Comparison of ENCODE assay signal across 9 mouse cellular contexts in genomic region chr4:125835250-125835649, GRCm38 (mm10).
DNase-seq lines count a peak whose midpoint lies in the region; ATAC-seq and TF ChIP-seq lines count a peak whose summit lies in the region.
"Had no signal": no experiment of that assay in that cellular context is flagged by ENCODE, and none has a peak within 500 bp of the region (broad histone marks: within the 10 kb centered on the region; RNA-seq: fewer than 3 reads in every experiment).

No protein-coding gene starts in this region.

- no peaks in the 10 kb centered on the region for H3K36me3 ChIP-seq in E14TG2a.4 (ENCODE audit: insufficient read depth, low read length)
- H3K36me3 ChIP-seq in limb, embryonic 14.5 days (ENCODE audit: control insufficient read depth, insufficient read depth, low read length): no peaks in the 10 kb centered on the region

- intact Hi-C loops in left cerebral cortex, postnatal 10 days (cut with DNase I): no loop called here
- intact Hi-C loops in left cerebral cortex, postnatal 36 days (cut with DNase I): no loop called here

- no peak for TF ChIP-seq CTCF in E14TG2a.4 (conservative IDR thresholded peaks at IDR 0.05; ENCODE audit: low read length)

- no peak overlapping the region for H3K27ac ChIP-seq in limb, embryonic 14.5 days (replicated peaks; ENCODE audit: low read depth, low read length)

- H3K27me3 ChIP-seq in E14TG2a.4 (ENCODE audit: insufficient read depth, low read length): no peaks in the 10 kb centered on the region
- no peaks in the 10 kb centered on the region for H3K27me3 ChIP-seq in limb, embryonic 14.5 days (ENCODE audit: control insufficient read depth, insufficient read depth, low read length)

- peak overlapping the region; percentile 43 for H3K4me3 ChIP-seq in E14TG2a.4 (replicated peaks; ENCODE audit: low read length)
- no peak overlapping the region for H3K4me3 ChIP-seq in limb, embryonic 14.5 days (replicated peaks; ENCODE audit: low read length)

- DNase-seq in heart, postnatal 4 days: peak; percentile 65
- DNase-seq in heart, adult 8-10 months (ENCODE audit: low spot score): no peak
- DNase-seq in embryo, embryonic 10 days (ENCODE audit: low spot score): peak; percentile 93
- DNase-seq in limb, embryonic 14.5 days (ENCODE audit: low spot score): peak; percentile 92
- DNase-seq in left cerebral cortex, postnatal 10 days (ENCODE audit: extremely low spot score in 1 of 2, low spot score in 2 of 2): no peak
- DNase-seq in left cerebral cortex, postnatal 36 days (ENCODE audit: low spot score in 2 of 2): no peak

- no peak overlapping the region for H3K4me2 ChIP-seq in limb, embryonic 14.5 days (replicated peaks; ENCODE audit: low read depth, low read length, severe bottlenecking)

- ATAC-seq in limb, embryonic 14.5 days (ENCODE audit: low FRiP score, low read depth): peak; percentile 82
- no peak for ATAC-seq in megakaryocyte-erythroid progenitor cell, adult 5-6 weeks (replicated peaks; ENCODE audit: low FRiP score, low TSS enrichment, poor library complexity, severe bottlenecking)
- ATAC-seq: Patski had no signal

- no peak overlapping the region for H3K9ac ChIP-seq in limb, embryonic 14.5 days (ENCODE audit: low read depth, low read length, severe bottlenecking)

- WGBS in limb, embryonic 14.5 days: 2% methylated on average over 8 of the region's 8 CpGs

- no peak for TF ChIP-seq POLR2A in limb, embryonic 14.5 days (IDR thresholded peaks at IDR 0.05; ENCODE audit: borderline replicate concordance, extremely low read depth, insufficient read depth, insufficient read length)

- peaks cover 8% of the 10 kb centered on the region for H3K4me1 ChIP-seq in E14TG2a.4 (replicated peaks; ENCODE audit: low read depth, low read length)
- no peaks in the 10 kb centered on the region for H3K4me1 ChIP-seq in limb, embryonic 14.5 days (ENCODE audit: control insufficient read depth, insufficient read depth, low read length)

- H3K9me3 ChIP-seq in E14TG2a.4 (ENCODE audit: low read length): no peaks in the 10 kb centered on the region
- H3K9me3 ChIP-seq in limb, embryonic 14.5 days (ENCODE audit: control insufficient read depth, low read length): no peaks in the 10 kb centered on the region

Comparison
In these comparisons a context has a peak if more than half of its experiments do, and no peak if none do; other contexts are left out.
1. DNase-seq: peak in heart, postnatal 4 days (single experiment), embryo, embryonic 10 days (single experiment) and limb, embryonic 14.5 days (single experiment); none in heart, adult 8-10 months (single experiment), left cerebral cortex, postnatal 10 days (0 of 2) and left cerebral cortex, postnatal 36 days (0 of 2).